Mouse (Mus musculus): ENCODE data around the gene Cyb5r2.

GRCm38 (mm10) chr7:107705941-107706340, 51.9 kb downstream of the Cyb5r2 start:
- TF ChIP-seq POLR2A (IDR thresholded peaks at IDR 0.05; ENCODE audit: borderline replicate concordance, control insufficient read depth, low read depth, low read length): no peak
- TF ChIP-seq CTCF (IDR thresholded peaks at IDR 0.05; ENCODE audit: control insufficient read depth, insufficient read depth, low read length): no peak

All from bone marrow, adult 2 months (tissue).